Mouse (Mus musculus) ES-Bruce4 (cell line): ENCODE measurements at regions not wholly inside any gene's neighbourhood (a gene's known extent, or its start where the extent isn't known, plus 50 kb on each side); places are given as distances from the start of the nearest gene placed in this dataset.

Experiments
- H3K27ac ChIP-seq: 2 replicates; pipeline ENCODE4 v1.5.1; 2012; ENCODE audit warnings: low read length, inconsistent platforms; ENCODE audit not compliant: insufficient read depth
- H3K27me3 ChIP-seq: 2 replicates; pipeline ENCODE4 v1.6.1; 2012; ENCODE audit warnings: mild to moderate bottlenecking, low read length, inconsistent platforms; ENCODE audit not compliant: control insufficient read depth, poor library complexity, insufficient read depth, severe bottlenecking
- H3K36me3 ChIP-seq: 2 replicates; pipeline ENCODE4 v1.6.1; 2012; ENCODE audit warnings: inconsistent platforms, mild to moderate bottlenecking, low read length, moderate library complexity; ENCODE audit not compliant: control insufficient read depth, poor library complexity, insufficient read depth, severe bottlenecking
- H3K4me1 ChIP-seq: one replicate; pipeline ENCODE4 v1.8.1; 2011; ENCODE audit warnings: low read length; ENCODE audit not compliant: control insufficient read depth, insufficient read depth
- H3K4me3 ChIP-seq: 2 replicates; pipeline ENCODE4 v1.5.1; 2011; ENCODE audit warnings: low read depth, mild to moderate bottlenecking, low read length
- H3K9ac ChIP-seq: 2 replicates; pipeline ENCODE4 v1.6.1; 2012; ENCODE audit warnings: low read depth, mild to moderate bottlenecking, inconsistent platforms; ENCODE audit not compliant: poor library complexity, severe bottlenecking
- H3K9me3 ChIP-seq: replicated peaks from 2 replicates; pipeline ENCODE4 v1.6.1; 2012; ENCODE audit warnings: mild to moderate bottlenecking, low read length, inconsistent platforms; ENCODE audit not compliant: control insufficient read depth, poor library complexity, insufficient read depth, severe bottlenecking
- CTCF ChIP-seq: IDR thresholded peaks from one replicate; pipeline ENCODE4 v1.8.1; 2011; ENCODE audit warnings: low read depth, low read length
- EP300 ChIP-seq: IDR thresholded peaks from 2 replicates; pipeline ENCODE4 v1.6.1; 2011; ENCODE audit warnings: low read depth, low read length; ENCODE audit not compliant: insufficient read depth
- POLR2A ChIP-seq: IDR thresholded peaks from one replicate; pipeline ENCODE4 v1.8.1; 2011; ENCODE audit warnings: low read length; ENCODE audit not compliant: insufficient read depth

- Histone ChIP-seq H3K4me3 (peak overlapping the region; percentile 45), H3K4me1 (no peaks in the 10 kb centered on the region), H3K36me3 (no peaks in the 10 kb centered on the region), H3K27me3 (no peaks in the 10 kb centered on the region), H3K9me3 (no peaks in the 10 kb centered on the region), H3K27ac (no peak overlapping the region), H3K9ac (0 out of 2 replicates have a peak overlapping the region, but pooled peaks have one; percentile 34)
- TF ChIP-seq EP300: 0 out of 2 replicates have a peak, but pooled peaks have one; percentile 12
- no peak for TF ChIP-seq CTCF
- TF ChIP-seq POLR2A: no peak
Measured at GRCm38 (mm10) chr1:177338466-177339206, 80.6 kb upstream of the Akt3 start.

DNA sequence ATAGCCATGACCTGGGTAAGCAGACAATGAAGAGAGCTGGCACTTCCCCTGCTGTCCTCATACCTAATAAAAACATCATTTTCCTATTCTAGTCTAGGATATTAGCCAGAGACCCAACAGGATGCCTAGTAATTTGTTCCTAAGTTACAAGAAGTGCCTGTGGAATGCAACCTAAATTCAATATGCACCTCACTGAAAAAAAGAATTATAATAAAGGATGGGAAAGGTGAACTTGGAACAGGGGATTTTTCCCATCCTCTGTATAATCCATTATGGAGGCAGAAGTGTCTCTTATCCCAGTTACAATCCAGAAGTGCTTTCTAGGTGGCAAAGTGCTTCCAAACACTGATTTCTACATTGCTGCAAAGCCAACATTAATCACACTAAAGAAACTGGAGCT is 79.8 kb upstream of the Akt3 start:
- no peaks in the 10 kb centered on the region for H3K4me1 ChIP-seq
- TF ChIP-seq POLR2A (no peak), CTCF (no peak), EP300 (no peak)
- no peak overlapping the region for H3K9ac ChIP-seq
- no peak overlapping the region for H3K4me3 ChIP-seq
- no peaks in the 10 kb centered on the region for H3K9me3 ChIP-seq
- no peak overlapping the region for H3K27ac ChIP-seq
- no peaks in the 10 kb centered on the region for H3K27me3 ChIP-seq
- no peaks in the 10 kb centered on the region for H3K36me3 ChIP-seq

GRCm38 (mm10) chr1:177337141-177337540 is 79.1 kb upstream of the Akt3 start:
- Histone ChIP-seq H3K27ac (no peak overlapping the region), H3K9ac (no peak overlapping the region), H3K9me3 (no peaks in the 10 kb centered on the region), H3K27me3 (no peaks in the 10 kb centered on the region), H3K36me3 (no peaks in the 10 kb centered on the region), H3K4me3 (no peak overlapping the region), H3K4me1 (no peaks in the 10 kb centered on the region)
- TF ChIP-seq POLR2A (no peak), CTCF (no peak), EP300 (no peak)

GRCm38 (mm10) chr1:177336436-177336835 is 78.4 kb upstream of the Akt3 start:
- Histone ChIP-seq H3K27ac (no peak overlapping the region), H3K36me3 (no peaks in the 10 kb centered on the region), H3K4me3 (no peak overlapping the region), H3K27me3 (no peaks in the 10 kb centered on the region), H3K9ac (no peak overlapping the region), H3K4me1 (no peaks in the 10 kb centered on the region), H3K9me3 (no peaks in the 10 kb centered on the region)
- TF ChIP-seq POLR2A (no peak), EP300 (no peak), CTCF (no peak)

GRCm38 (mm10) chr1:177335961-177336360 is 78.0 kb upstream of the Akt3 start:
- TF ChIP-seq CTCF: no peak
- TF ChIP-seq POLR2A: no peak
- TF ChIP-seq EP300: no peak
- H3K27ac ChIP-seq: no peak overlapping the region
- H3K27me3 ChIP-seq: no peaks in the 10 kb centered on the region
- H3K4me1 ChIP-seq: no peaks in the 10 kb centered on the region
- H3K9me3 ChIP-seq: no peaks in the 10 kb centered on the region
- no peak overlapping the region for H3K4me3 ChIP-seq
- no peaks in the 10 kb centered on the region for H3K36me3 ChIP-seq
- H3K9ac ChIP-seq: no peak overlapping the region

DNA sequence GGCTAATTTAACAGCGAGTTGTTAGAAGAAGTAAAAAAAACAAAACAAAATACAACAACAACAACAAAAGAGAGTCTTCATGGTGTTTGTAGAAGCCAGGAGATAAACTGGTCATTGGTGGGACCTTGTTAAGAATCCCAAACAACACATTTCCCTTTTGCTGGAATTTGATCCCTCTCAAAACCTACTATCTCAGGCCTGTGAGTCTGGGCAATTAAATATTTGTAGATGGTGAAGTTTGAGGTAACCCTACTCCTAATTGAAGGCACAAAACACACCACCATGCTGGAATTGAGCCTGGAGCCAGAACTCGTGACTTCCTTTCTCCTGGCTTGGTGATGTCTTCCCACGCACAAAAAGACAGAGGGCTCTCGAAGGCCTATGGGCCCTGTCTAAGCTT is 65.4 kb upstream of the Akt3 start:
- H3K27ac ChIP-seq: no peak overlapping the region
- H3K27me3 ChIP-seq: no peaks in the 10 kb centered on the region; the same call in 1 of the 2 replicates
- H3K4me3 ChIP-seq: no peak overlapping the region
- no peak overlapping the region for H3K9ac ChIP-seq
- TF ChIP-seq EP300 (no peak), CTCF (no peak), POLR2A (no peak)
- no peaks in the 10 kb centered on the region for H3K36me3 ChIP-seq
- no peaks in the 10 kb centered on the region for H3K4me1 ChIP-seq
- H3K9me3 ChIP-seq: no peaks in the 10 kb centered on the region
